In the genomic region with DNA sequence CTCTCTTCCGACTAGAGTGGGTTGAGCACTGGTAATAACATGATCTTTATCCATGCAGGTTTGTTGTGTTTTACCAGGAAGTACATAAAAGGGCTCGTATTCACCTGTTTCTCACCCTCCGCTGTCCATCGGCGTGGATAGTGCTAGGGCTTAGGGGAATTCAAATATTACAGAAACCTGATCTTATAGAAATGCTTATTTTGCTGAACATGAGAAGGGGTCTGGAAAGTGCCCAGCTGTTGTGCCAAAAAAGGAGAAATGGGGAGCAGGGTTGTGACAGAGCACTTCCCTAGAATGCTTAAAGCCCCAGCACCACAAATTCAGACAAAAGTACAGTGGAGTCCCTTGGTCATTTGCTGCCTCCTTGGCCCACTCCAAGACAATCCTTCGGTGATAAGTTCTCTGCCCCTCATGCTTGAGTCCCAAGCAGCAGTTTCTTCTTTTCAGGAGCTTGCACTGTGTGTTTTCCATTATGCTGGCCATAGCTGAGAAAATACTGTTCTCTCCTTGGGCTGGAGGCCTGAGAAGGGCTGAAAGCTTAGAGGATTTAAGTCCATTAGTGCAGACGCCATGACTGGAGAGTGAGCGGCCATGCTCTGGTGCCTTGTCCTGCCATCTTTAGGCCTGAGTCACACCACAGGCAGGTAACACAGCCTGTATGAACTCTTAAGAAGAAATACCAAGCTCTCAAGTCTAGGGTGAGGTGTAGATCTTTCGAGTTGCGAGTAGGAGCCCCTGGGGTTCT, we compare ENCODE assay signal across 8 mouse cellular contexts. TPM values are rescaled to one million over a fixed set of nuclear protein-coding genes. Genes with fewer than 3 reads are reported as not detected.
A peak's percentile ranks its signal among the peaks of the same experiment; 100 is the strongest.
DNase-seq lines count a peak whose midpoint lies in the region; ATAC-seq and TF ChIP-seq lines count a peak whose summit lies in the region.

No protein-coding gene starts in this region.

- no peaks in the 10 kb centered on the region for H3K9me3 ChIP-seq in heart, embryonic 12.5 days (replicated peaks)
- no peaks in the 10 kb centered on the region for H3K9me3 ChIP-seq in hindbrain, embryonic 15.5 days
- H3K9me3 ChIP-seq in midbrain, embryonic 15.5 days, result no peaks in the 10 kb centered on the region

- peaks cover 15% of the 10 kb centered on the region for H3K4me1 ChIP-seq in heart, embryonic 12.5 days (replicated peaks)
- peaks cover 8% of the 10 kb centered on the region for H3K4me1 ChIP-seq in cortical plate, adult 2 months (ENCODE audit: control insufficient read depth, insufficient read depth, low read length)
- peaks cover 25% of the 10 kb centered on the region for H3K4me1 ChIP-seq in hindbrain, embryonic 15.5 days (replicated peaks)
- peaks cover 26% of the 10 kb centered on the region for H3K4me1 ChIP-seq in midbrain, embryonic 15.5 days

- peaks cover 9% of the 10 kb centered on the region; the same call in 1 of the 2 replicates for H3K27me3 ChIP-seq in heart, embryonic 12.5 days (replicated peaks)
- H3K27me3 ChIP-seq in hindbrain, embryonic 15.5 days, result peaks cover 3% of the 10 kb centered on the region; the same call in 1 of the 2 replicates
- no peaks in the 10 kb centered on the region for H3K27me3 ChIP-seq in midbrain, embryonic 15.5 days (replicated peaks)

- H3K4me3 ChIP-seq in heart, embryonic 12.5 days, result peak overlapping the region; percentile 81
- H3K4me3 ChIP-seq in cortical plate, adult 2 months (ENCODE audit: insufficient read depth, low read length), result peak overlapping the region; percentile 72
- H3K4me3 ChIP-seq in hindbrain, embryonic 15.5 days, result peak overlapping the region; percentile 94
- peak overlapping the region; percentile 98 for H3K4me3 ChIP-seq in midbrain, embryonic 15.5 days

- no peak overlapping the region for H3K27ac ChIP-seq in heart, embryonic 12.5 days (ENCODE audit: poor library complexity, severe bottlenecking)
- H3K27ac ChIP-seq in cortical plate, adult 2 months (ENCODE audit: insufficient read depth, low read length), result no peak overlapping the region
- H3K27ac ChIP-seq in hindbrain, embryonic 15.5 days (replicated peaks), result no peak overlapping the region
- no peak overlapping the region for H3K27ac ChIP-seq in midbrain, embryonic 15.5 days

- no peak for TF ChIP-seq POLR2A in cortical plate, adult 2 months (IDR thresholded peaks at IDR 0.05; ENCODE audit: extremely low read depth, insufficient read depth, low read length)

- intact Hi-C loops in heart, postnatal 36 days (cut with DNase I), result loop anchor here (2.0 to 5.0 kb wide), 2 partner anchors 35 to 86 kb away; a partner anchor contains a TSS

- no peak for ATAC-seq in heart, embryonic 12.5 days (ENCODE audit: insufficient number of reproducible peaks, low FRiP score)
- ATAC-seq in hindbrain, embryonic 15.5 days (ENCODE audit: low FRiP score, low read depth), result no peak
- ATAC-seq in midbrain, embryonic 15.5 days (replicated peaks), result no peak

- H3K36me3 ChIP-seq in heart, embryonic 12.5 days, result peaks cover 22% of the 10 kb centered on the region
- H3K36me3 ChIP-seq in hindbrain, embryonic 15.5 days, result peaks cover 20% of the 10 kb centered on the region
- H3K36me3 ChIP-seq in midbrain, embryonic 15.5 days (replicated peaks), result peaks cover 3% of the 10 kb centered on the region; the same call in 1 of the 2 replicates

- TF ChIP-seq CTCF in cortical plate, adult 2 months (IDR thresholded peaks at IDR 0.05; ENCODE audit: extremely low read depth, insufficient read depth, low read length), result no peak

- peak overlapping the region; percentile 91; the same call in 1 of the 2 replicates for H3K9ac ChIP-seq in heart, embryonic 12.5 days
- peak overlapping the region; percentile 67 for H3K9ac ChIP-seq in hindbrain, embryonic 15.5 days
- H3K9ac ChIP-seq in midbrain, embryonic 15.5 days, result peak overlapping the region; percentile 88; the same call in 1 of the 2 replicates

- 79% methylated on average over 10 of the region's 10 CpGs for WGBS in heart, embryonic 12.5 days
- 82% methylated on average over 10 of the region's 10 CpGs for WGBS in hindbrain, embryonic 15.5 days
- 84% methylated on average over 10 of the region's 10 CpGs for WGBS in midbrain, embryonic 15.5 days

- peak overlapping the region; percentile 94 for H3K4me2 ChIP-seq in heart, embryonic 12.5 days
- H3K4me2 ChIP-seq in hindbrain, embryonic 15.5 days, result peak overlapping the region; percentile 93
- H3K4me2 ChIP-seq in midbrain, embryonic 15.5 days, result peak overlapping the region; percentile 95

- no peak for DNase-seq in heart, postnatal 36 days
- no peak for DNase-seq in layer of hippocampus, adult 9-11 months
- DNase-seq in urinary bladder, adult 2 months (ENCODE audit: low spot score), result no peak
- DNase-seq in kidney, adult 8-10 months, result no peak

RNA-seq across cellular contexts. Expression of a gene that starts 1.4 kb away (rescaled TPM):
- 36.5 TPM in 2 replicates for polyA plus RNA-seq in heart, embryonic 12.5 days (2016; fragmentation: Nextera tagmentation; extraction: Ambion mirVana)
- 10 to 100 TPM; 72.0 to 76.5 TPM for total RNA-seq in heart, postnatal 36 days (2021)
- polyA plus RNA-seq in cortical plate, adult 2 months (2012; rRNA removed), result 21.8 and 25.1 TPM in 2 replicates
- polyA plus RNA-seq in hindbrain, embryonic 15.5 days (2015; fragmentation: Nextera tagmentation; extraction: Ambion mirVana), result 20.5 and 20.7 TPM in 2 replicates
- polyA plus RNA-seq in midbrain, embryonic 15.5 days (2015; fragmentation: Nextera tagmentation; extraction: Ambion mirVana), result 19.1 TPM in 2 replicates
- 20.5 and 21.0 TPM in 2 replicates for polyA plus RNA-seq in urinary bladder, adult 2 months (2012; rRNA removed)

RNA-seq across cellular contexts. Expression of a gene that starts 11.6 kb away (rescaled TPM):
- 39.9 and 41.2 TPM in 2 replicates for polyA plus RNA-seq in heart, embryonic 12.5 days (2016; fragmentation: Nextera tagmentation; extraction: Ambion mirVana)
- total RNA-seq in heart, postnatal 36 days (2021), result 100 to 1,000 TPM; 102 to 104 TPM
- 138 and 151 TPM in 2 replicates for polyA plus RNA-seq in cortical plate, adult 2 months (2012; rRNA removed)
- polyA plus RNA-seq in hindbrain, embryonic 15.5 days (2015; fragmentation: Nextera tagmentation; extraction: Ambion mirVana), result 71.8 and 72.1 TPM in 2 replicates
- polyA plus RNA-seq in midbrain, embryonic 15.5 days (2015; fragmentation: Nextera tagmentation; extraction: Ambion mirVana), result 61.5 and 66.8 TPM in 2 replicates
- polyA plus RNA-seq in urinary bladder, adult 2 months (2012; rRNA removed), result 52.8 and 75.6 TPM in 2 replicates

RNA-seq across cellular contexts. Expression of a gene that starts 14.2 kb away (rescaled TPM):
- 0.12 and 0.24 TPM in 2 replicates for polyA plus RNA-seq in heart, embryonic 12.5 days (2016; fragmentation: Nextera tagmentation; extraction: Ambion mirVana)
- total RNA-seq in heart, postnatal 36 days (2021), result 1 to 10 TPM; 7.7 to 8.8 TPM
- polyA plus RNA-seq in cortical plate, adult 2 months (2012; rRNA removed), result not detected in 2 replicates
- 0.12 and 0.24 TPM in 2 replicates for polyA plus RNA-seq in hindbrain, embryonic 15.5 days (2015; fragmentation: Nextera tagmentation; extraction: Ambion mirVana)
- polyA plus RNA-seq in midbrain, embryonic 15.5 days (2015; fragmentation: Nextera tagmentation; extraction: Ambion mirVana), result 0.10 TPM in 1 of 2 replicates, not detected in the other
- 0.94 and 1.7 TPM in 2 replicates for polyA plus RNA-seq in urinary bladder, adult 2 months (2012; rRNA removed)

RNA-seq across cellular contexts. Expression of a gene that starts 34.6 kb away (rescaled TPM):
- 31.9 and 33.1 TPM in 2 replicates for polyA plus RNA-seq in heart, embryonic 12.5 days (2016; fragmentation: Nextera tagmentation; extraction: Ambion mirVana)
- 10 to 100 TPM; 20.0 to 22.4 TPM for total RNA-seq in heart, postnatal 36 days (2021)
- 24.6 and 27.3 TPM in 2 replicates for polyA plus RNA-seq in cortical plate, adult 2 months (2012; rRNA removed)
- polyA plus RNA-seq in hindbrain, embryonic 15.5 days (2015; fragmentation: Nextera tagmentation; extraction: Ambion mirVana), result 62.7 and 65.2 TPM in 2 replicates
- 61.2 and 65.7 TPM in 2 replicates for polyA plus RNA-seq in midbrain, embryonic 15.5 days (2015; fragmentation: Nextera tagmentation; extraction: Ambion mirVana)
- 17.6 and 22.4 TPM in 2 replicates for polyA plus RNA-seq in urinary bladder, adult 2 months (2012; rRNA removed)

RNA-seq across cellular contexts. Expression of a gene that starts 34.9 kb away (rescaled TPM):
- 25.7 and 28.3 TPM in 2 replicates for polyA plus RNA-seq in heart, embryonic 12.5 days (2016; fragmentation: Nextera tagmentation; extraction: Ambion mirVana)
- total RNA-seq in heart, postnatal 36 days (2021), result 10 to 100 TPM; 26.3 to 28.0 TPM
- polyA plus RNA-seq in cortical plate, adult 2 months (2012; rRNA removed), result 91.9 and 92.7 TPM in 2 replicates
- polyA plus RNA-seq in hindbrain, embryonic 15.5 days (2015; fragmentation: Nextera tagmentation; extraction: Ambion mirVana), result 78.5 and 87.6 TPM in 2 replicates
- 94.1 and 97.2 TPM in 2 replicates for polyA plus RNA-seq in midbrain, embryonic 15.5 days (2015; fragmentation: Nextera tagmentation; extraction: Ambion mirVana)
- 30.2 and 34.8 TPM in 2 replicates for polyA plus RNA-seq in urinary bladder, adult 2 months (2012; rRNA removed)
